Mouse (Mus musculus) midbrain, embryonic 14.5 days (tissue): ENCODE data around the gene Pold1. TPM values are rescaled to one million over a fixed set of nuclear protein-coding genes. Genes with fewer than 3 reads are reported as not detected.

Experiments
- ATAC-seq: fragments of 200-750 bp; cut with Nextera tagmentation; 2 replicates; pipeline ENCODE4 v1.8.0; 2017; ENCODE audit warnings: moderate number of reproducible peaks, moderate library complexity; ENCODE audit not compliant: low FRiP score, low TSS enrichment
- DNase-seq: peaks from one replicate; pipeline ENCODE4 v3.0.0-alpha.2; 2015
- H3K27ac ChIP-seq: fragments of 300-500 bp; sonication (generic); replicated peaks from 2 replicates; pipeline ENCODE4 v1.5.1; 2014; ENCODE audit warnings: mild to moderate bottlenecking, low read depth, low read length, moderate library complexity
- H3K27me3 ChIP-seq: fragments of 300-500 bp; sonication (generic); 2 replicates; pipeline ENCODE4 v1.6.1; 2014; ENCODE audit warnings: low read length, control low read depth, mixed read lengths; ENCODE audit not compliant: control insufficient read depth, insufficient read depth
- H3K36me3 ChIP-seq: fragments of 300-500 bp; sonication (generic); 2 replicates; pipeline ENCODE4 v1.6.1; 2014; ENCODE audit warnings: low read length, control low read depth; ENCODE audit not compliant: control insufficient read depth, insufficient read depth
- H3K4me1 ChIP-seq: fragments of 300-500 bp; sonication (generic); 2 replicates; pipeline ENCODE4 v1.6.1; 2014; ENCODE audit warnings: mild to moderate bottlenecking, antibody characterized with exemption, low read length, control low read depth; ENCODE audit not compliant: control insufficient read depth, insufficient read depth
- H3K4me2 ChIP-seq: fragments of 300-500 bp; sonication (generic); 2 replicates; pipeline ENCODE4 v1.6.1; 2014; ENCODE audit warnings: mild to moderate bottlenecking, low read length, moderate library complexity
- H3K4me3 ChIP-seq: fragments of 300-500 bp; sonication (generic); replicated peaks from 2 replicates; pipeline ENCODE4 v1.5.1; 2014; ENCODE audit warnings: low read depth, low read length
- H3K9ac ChIP-seq: fragments of 300-500 bp; sonication (generic); replicated peaks from 2 replicates; pipeline ENCODE4 v1.6.1; 2014; ENCODE audit warnings: mild to moderate bottlenecking, low read length, moderate library complexity
- H3K9me3 ChIP-seq: fragments of 300-500 bp; sonication (generic); 2 replicates; pipeline ENCODE4 v1.6.1; 2016; ENCODE audit warnings: low read length, control low read depth, mixed read lengths; ENCODE audit not compliant: control insufficient read depth
- WGBS: fragments of 180-500 bp; shearing (Covaris S2); extraction: QIAGEN DNeasy Blood & Tissue Kit; methylation state at CpG from one replicate; pipeline ENCODE4 v1.1.7; 2014; 5-methylcytosine and 5-hydroxymethylcytosine counted together
- polyA plus RNA-seq: library from polyadenylated mRNA; unstranded; fragments of >200 nt; fragmentation: Nextera tagmentation; extraction: Ambion mirVana; gene quantifications from 2 replicates; pipeline ENCODE4 v1.2.1, GENCODE M21; 2014

Pold1 gene
- polyA plus RNA-seq, 1 experiment from 2014 or later, result 19.5 TPM

GRCm38 (mm10) chr7:44585606-44586005, 37.0 kb upstream of the Pold1 start:
- 96% methylated on average over 6 of the region's 6 CpGs for WGBS
- H3K27me3 ChIP-seq, result peaks cover 2% of the 10 kb centered on the region; the same call in 1 of the 2 replicates
- H3K4me1 ChIP-seq, result peaks cover 25% of the 10 kb centered on the region
- H3K36me3 ChIP-seq, result no peaks in the 10 kb centered on the region
- H3K9me3 ChIP-seq, result no peaks in the 10 kb centered on the region
- H3K9ac ChIP-seq, result no peak overlapping the region
- ATAC-seq (no peak), DNase-seq (no peak)
- H3K27ac ChIP-seq, result no peak overlapping the region
- H3K4me2 ChIP-seq, result no peak overlapping the region
- no peak overlapping the region for H3K4me3 ChIP-seq

- DNase-seq (no peak), ATAC-seq (no peak)
- H3K27ac ChIP-seq, result no peak overlapping the region
- H3K9ac ChIP-seq, result no peak overlapping the region
- no peaks in the 10 kb centered on the region for H3K36me3 ChIP-seq
- H3K4me3 ChIP-seq, result no peak overlapping the region
- H3K4me1 ChIP-seq, result peaks cover 24% of the 10 kb centered on the region
- no peak overlapping the region for H3K4me2 ChIP-seq
- H3K9me3 ChIP-seq, result no peaks in the 10 kb centered on the region
- WGBS, result 92% methylated on average over 6 of the region's 6 CpGs
- H3K27me3 ChIP-seq, result peaks cover 2% of the 10 kb centered on the region; the same call in 1 of the 2 replicates
These were observed 36.3 kb upstream of the Pold1 start for GRCm38 (mm10) chr7:44584921-44585320.

GRCm38 (mm10) chr7:44584265-44584804, 35.7 kb upstream of the Pold1 start:
- 83% methylated on average over 4 of the region's 4 CpGs for WGBS
- H3K4me2 ChIP-seq, result no peak overlapping the region
- DNase-seq (no peak), ATAC-seq (no peak)
- no peaks in the 10 kb centered on the region for H3K36me3 ChIP-seq
- H3K9ac ChIP-seq, result no peak overlapping the region
- H3K4me3 ChIP-seq, result no peak overlapping the region
- no peak overlapping the region for H3K27ac ChIP-seq
- H3K4me1 ChIP-seq, result peaks cover 18% of the 10 kb centered on the region; the same call in 1 of the 2 replicates
- peaks cover 2% of the 10 kb centered on the region; the same call in 1 of the 2 replicates for H3K27me3 ChIP-seq
- no peaks in the 10 kb centered on the region for H3K9me3 ChIP-seq

- no peak overlapping the region for H3K9ac ChIP-seq
- H3K27ac ChIP-seq, result no peak overlapping the region
- no peak for ATAC-seq
These were observed 34.5 kb upstream of the Pold1 start for GRCm38 (mm10) chr7:44583146-44583545.

GRCm38 (mm10) chr7:44582709-44583108, 34.1 kb upstream of the Pold1 start:
- Histone ChIP-seq H3K4me1 (peaks cover 6% of the 10 kb centered on the region; the same call in 1 of the 2 replicates), H3K9ac (no peak overlapping the region), H3K4me2 (no peak overlapping the region), H3K4me3 (no peak overlapping the region), H3K9me3 (no peaks in the 10 kb centered on the region), H3K36me3 (no peaks in the 10 kb centered on the region), H3K27me3 (peaks cover under 1% of the 10 kb centered on the region; the same call in 1 of the 2 replicates), H3K27ac (no peak overlapping the region)
- DNase-seq (no peak), ATAC-seq (no peak)
- WGBS, result 87% methylated on average over 5 of the region's 5 CpGs

More at GRCm38 (mm10) chr7:44583146-44583545, 34.5 kb upstream of the Pold1 start:
- WGBS, result 91% methylated on average over 1 of the region's 1 CpGs
- no peak overlapping the region for H3K4me2 ChIP-seq
- H3K4me1 ChIP-seq, result peaks cover 11% of the 10 kb centered on the region; the same call in 1 of the 2 replicates
- no peaks in the 10 kb centered on the region for H3K9me3 ChIP-seq
- no peaks in the 10 kb centered on the region for H3K36me3 ChIP-seq
- H3K27me3 ChIP-seq, result peaks cover 2% of the 10 kb centered on the region; the same call in 1 of the 2 replicates
- H3K4me3 ChIP-seq, result no peak overlapping the region
- DNase-seq, result no peak

- no peak overlapping the region for H3K9ac ChIP-seq
- H3K9me3 ChIP-seq, result no peaks in the 10 kb centered on the region
- H3K27me3 ChIP-seq, result no peaks in the 10 kb centered on the region
- ATAC-seq, result no peak
- no peak overlapping the region for H3K27ac ChIP-seq
- DNase-seq, result no peak
- no peaks in the 10 kb centered on the region for H3K4me1 ChIP-seq
- no peak overlapping the region for H3K4me3 ChIP-seq
- WGBS, result 80% methylated on average over 6 of the region's 6 CpGs
- no peaks in the 10 kb centered on the region for H3K36me3 ChIP-seq
- H3K4me2 ChIP-seq, result no peak overlapping the region
These were observed 33.0 kb upstream of the Pold1 start for GRCm38 (mm10) chr7:44581637-44582036.

GRCm38 (mm10) chr7:44576333-44576844, 27.7 kb upstream of the Pold1 start:
- Histone ChIP-seq H3K4me1 (no peaks in the 10 kb centered on the region), H3K9ac (no peak overlapping the region), H3K36me3 (no peaks in the 10 kb centered on the region), H3K4me3 (no peak overlapping the region), H3K9me3 (no peaks in the 10 kb centered on the region), H3K4me2 (no peak overlapping the region), H3K27me3 (no peaks in the 10 kb centered on the region), H3K27ac (no peak overlapping the region)
- 46% methylated on average over 5 of the region's 5 CpGs for WGBS
- ATAC-seq (no peak), DNase-seq (no peak)

GRCm38 (mm10) chr7:44572956-44573484, 24.4 kb upstream of the Pold1 start:
- DNase-seq (no peak), ATAC-seq (no peak)
- H3K36me3 ChIP-seq, result no peaks in the 10 kb centered on the region
- WGBS, result 76% methylated on average over 5 of the region's 5 CpGs
- H3K4me3 ChIP-seq, result no peak overlapping the region
- no peak overlapping the region for H3K4me2 ChIP-seq
- no peaks in the 10 kb centered on the region for H3K4me1 ChIP-seq
- H3K9ac ChIP-seq, result no peak overlapping the region
- H3K27ac ChIP-seq, result no peak overlapping the region
- H3K9me3 ChIP-seq, result no peaks in the 10 kb centered on the region
- H3K27me3 ChIP-seq, result no peaks in the 10 kb centered on the region

- WGBS, result 33% methylated on average over 7 of the region's 7 CpGs
- H3K27ac ChIP-seq, result no peak within 1 kb of the TSS
- H3K4me1 ChIP-seq, result no peaks in the 10 kb centered on the region
- DNase-seq (no peak), ATAC-seq (no peak)
- H3K4me3 ChIP-seq, result no peak within 1 kb of the TSS
- no peak within 1 kb of the TSS for H3K9ac ChIP-seq
- no peak within 1 kb of the TSS for H3K4me2 ChIP-seq
- H3K9me3 ChIP-seq, result no peaks in the 10 kb centered on the region
- H3K27me3 ChIP-seq, result no peaks in the 10 kb centered on the region
- no peaks in the 10 kb centered on the region for H3K36me3 ChIP-seq
These were observed 23.6 kb upstream of the Pold1 start, which contains the start of gene Napsa for GRCm38 (mm10) chr7:44572213-44572701. TSS of gene Napsa (plus strand) at chr7:44572380.
